Mouse (Mus musculus): ENCODE results near the gene Wfdc1.

DNA sequence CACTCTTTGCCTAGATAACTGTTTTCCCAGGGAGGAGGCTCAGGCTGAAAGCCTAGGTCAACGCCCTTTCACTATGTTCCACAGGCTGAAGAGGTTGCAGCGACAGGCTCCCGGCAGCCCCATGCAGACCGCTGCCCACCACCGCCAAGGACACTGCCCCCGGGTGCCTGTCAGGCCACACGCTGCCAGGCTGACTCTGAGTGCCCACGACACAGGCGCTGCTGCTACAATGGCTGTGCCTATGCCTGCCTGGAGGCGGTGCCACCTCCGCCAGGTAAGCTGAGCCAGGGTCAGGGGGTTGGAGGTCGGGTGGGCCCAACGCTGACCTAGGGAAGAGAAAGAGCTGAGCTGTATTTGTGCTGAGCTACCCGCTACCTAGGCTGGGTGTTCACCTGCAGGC lies 13.0 kb downstream of the Wfdc1 start:
- TF ChIP-seq CTCF (IDR thresholded peaks at IDR 0.05; ENCODE audit: low read depth, low read length) (no peak), GATA1 (IDR thresholded peaks at IDR 0.05; ENCODE audit: borderline replicate concordance, low read length) (no peak), TAL1 (conservative IDR thresholded peaks at IDR 0.05; ENCODE audit: low read depth, low read length) (no peak), GATA2 (IDR thresholded peaks at IDR 0.05; ENCODE audit: borderline replicate concordance, low read depth, low read length) (no peak), POLR2AphosphoS5 (IDR thresholded peaks at IDR 0.05; ENCODE audit: insufficient replicate concordance, low read depth, low read length) (no peak)

Measured in G1E (cell line).